Mouse (Mus musculus) ES-E14 (cell line): ENCODE data around the gene Gpr6.

ENCODE experiments used
- CHD2 ChIP-seq: IDR thresholded peaks from 2 replicates; pipeline ENCODE4 v1.6.1; 2014; ENCODE audit warnings: mild to moderate bottlenecking, low read depth, low read length, inconsistent platforms
- ZC3H11A ChIP-seq: IDR thresholded peaks from 2 replicates; pipeline ENCODE4 v1.6.1; 2012; ENCODE audit warnings: low read depth, mild to moderate bottlenecking, inconsistent platforms, low read length, borderline replicate concordance

- TF ChIP-seq ZC3H11A (no peak), CHD2 (no peak)
Observed at GRCm38 (mm10) chr10:41041478-41041877, 30.6 kb downstream of the Gpr6 start.
